Mouse (Mus musculus): ENCODE results near the gene Pnpla3. TPM values are rescaled to one million over a fixed set of nuclear protein-coding genes. Genes with fewer than 3 reads are reported as not detected.

Gene Pnpla3
- polyA plus RNA-seq, 1 experiment from 2014 or later: 0.30 TPM

DNA sequence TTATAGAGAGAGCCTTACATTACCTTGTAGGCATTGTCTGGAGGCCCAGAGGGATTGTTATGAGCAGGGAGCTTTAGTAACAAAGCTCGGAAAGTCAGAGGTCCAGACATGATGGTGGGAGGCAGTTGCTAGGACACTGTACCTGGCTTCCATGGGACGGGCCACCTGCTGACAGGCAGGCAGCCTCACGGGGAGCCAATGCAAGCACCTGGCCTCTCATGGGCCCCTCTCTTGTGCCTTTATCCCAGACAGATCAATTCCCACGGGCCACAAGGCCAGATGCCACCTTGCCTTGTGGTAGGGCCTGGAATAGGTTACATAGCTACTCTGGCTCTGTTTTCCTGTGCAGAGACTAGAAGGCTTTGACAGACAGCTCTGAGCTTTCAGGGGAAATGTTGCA is 43.9 kb downstream of the Pnpla3 start:
- no peaks in the 10 kb centered on the region for H3K9me3 ChIP-seq
- H3K27me3 ChIP-seq: no peaks in the 10 kb centered on the region
- H3K4me3 ChIP-seq: no peak overlapping the region
- H3K27ac ChIP-seq: no peak overlapping the region
- H3K9ac ChIP-seq: no peak overlapping the region
- no peak for ATAC-seq (ENCODE audit: borderline replicate concordance, extremely low read depth, low FRiP score, low TSS enrichment)
- H3K4me1 ChIP-seq: no peaks in the 10 kb centered on the region; the same call in 1 of the 2 replicates
- WGBS: 65% methylated on average over 4 of the region's 4 CpGs
- peaks cover 57% of the 10 kb centered on the region for H3K36me3 ChIP-seq
- no peak overlapping the region for H3K4me2 ChIP-seq

DNA sequence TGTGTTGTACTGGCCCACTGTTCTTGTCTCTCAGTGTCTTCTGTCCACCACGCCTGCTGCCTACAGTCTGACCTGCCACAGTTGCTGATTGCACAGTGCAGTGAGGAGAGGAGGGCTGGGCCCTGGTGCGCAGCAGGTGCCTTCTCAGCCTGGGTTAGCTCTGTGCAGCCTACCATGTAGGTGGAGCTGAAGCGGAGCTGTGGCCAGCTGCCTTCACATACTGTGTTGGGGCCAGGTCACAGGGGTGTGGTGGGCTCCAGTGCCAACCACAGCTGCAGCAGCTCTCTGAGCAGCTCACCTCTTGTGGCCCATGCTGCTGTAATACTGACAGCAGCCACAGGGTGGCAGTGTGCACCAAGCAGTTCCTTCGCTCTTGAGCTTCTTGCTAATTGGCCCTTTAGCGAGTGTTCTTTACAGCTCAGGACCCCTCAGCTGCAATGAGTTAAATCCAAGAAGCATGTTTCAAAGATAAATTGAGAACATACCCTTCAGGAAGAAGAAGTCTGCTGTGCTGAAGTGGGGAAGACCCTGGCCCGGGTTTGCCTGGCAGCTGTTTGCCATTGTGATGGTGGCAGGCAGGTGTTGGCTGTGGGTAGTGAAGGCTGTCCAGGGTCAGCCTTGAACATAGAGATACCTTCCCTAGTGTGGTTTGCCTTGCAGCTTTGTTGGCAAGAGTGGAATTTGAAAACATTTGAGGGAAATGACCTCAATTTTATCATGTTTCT is 44.6 kb downstream of the Pnpla3 start:
- 0 out of 2 replicates have a peak, but pooled peaks have one; percentile 15 for ATAC-seq (ENCODE audit: borderline replicate concordance, extremely low read depth, low FRiP score, low TSS enrichment)
- no peaks in the 10 kb centered on the region for H3K27me3 ChIP-seq
- H3K4me3 ChIP-seq: no peak overlapping the region
- H3K36me3 ChIP-seq: peaks cover 51% of the 10 kb centered on the region
- no peaks in the 10 kb centered on the region for H3K9me3 ChIP-seq
- WGBS: 47% methylated on average over 6 of the region's 6 CpGs
- H3K27ac ChIP-seq: no peak overlapping the region
- H3K4me1 ChIP-seq: no peaks in the 10 kb centered on the region; the same call in 1 of the 2 replicates
- no peak overlapping the region for H3K9ac ChIP-seq
- no peak overlapping the region for H3K4me2 ChIP-seq

DNA sequence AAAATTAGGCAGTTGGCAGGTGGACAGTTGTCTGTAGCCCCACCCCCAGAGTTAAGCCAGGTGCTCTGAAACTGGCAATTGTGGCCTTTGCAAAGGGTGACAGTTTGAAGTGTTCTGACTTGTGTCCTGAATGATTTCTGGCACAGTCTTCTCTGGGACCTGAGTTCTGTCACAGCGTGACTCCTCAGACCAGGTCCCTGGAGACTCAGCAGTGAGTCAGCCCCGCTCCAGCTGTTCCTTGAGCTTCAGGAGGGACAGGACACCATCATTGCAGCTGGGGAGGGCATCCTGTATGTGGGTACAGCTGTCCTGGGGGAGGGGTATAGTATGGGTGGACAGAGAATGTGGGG is 45.1 kb downstream of the Pnpla3 start:
- no peak overlapping the region for H3K4me2 ChIP-seq
- ATAC-seq (ENCODE audit: borderline replicate concordance, extremely low read depth, low FRiP score, low TSS enrichment): no peak
- H3K4me1 ChIP-seq: no peaks in the 10 kb centered on the region; the same call in 1 of the 2 replicates
- H3K4me3 ChIP-seq: no peak overlapping the region
- no peak overlapping the region for H3K9ac ChIP-seq
- no peaks in the 10 kb centered on the region for H3K27me3 ChIP-seq
- no peaks in the 10 kb centered on the region for H3K9me3 ChIP-seq
- 95% methylated on average over 2 of the region's 2 CpGs for WGBS
- H3K27ac ChIP-seq: no peak overlapping the region
- H3K36me3 ChIP-seq: peaks cover 45% of the 10 kb centered on the region

DNA sequence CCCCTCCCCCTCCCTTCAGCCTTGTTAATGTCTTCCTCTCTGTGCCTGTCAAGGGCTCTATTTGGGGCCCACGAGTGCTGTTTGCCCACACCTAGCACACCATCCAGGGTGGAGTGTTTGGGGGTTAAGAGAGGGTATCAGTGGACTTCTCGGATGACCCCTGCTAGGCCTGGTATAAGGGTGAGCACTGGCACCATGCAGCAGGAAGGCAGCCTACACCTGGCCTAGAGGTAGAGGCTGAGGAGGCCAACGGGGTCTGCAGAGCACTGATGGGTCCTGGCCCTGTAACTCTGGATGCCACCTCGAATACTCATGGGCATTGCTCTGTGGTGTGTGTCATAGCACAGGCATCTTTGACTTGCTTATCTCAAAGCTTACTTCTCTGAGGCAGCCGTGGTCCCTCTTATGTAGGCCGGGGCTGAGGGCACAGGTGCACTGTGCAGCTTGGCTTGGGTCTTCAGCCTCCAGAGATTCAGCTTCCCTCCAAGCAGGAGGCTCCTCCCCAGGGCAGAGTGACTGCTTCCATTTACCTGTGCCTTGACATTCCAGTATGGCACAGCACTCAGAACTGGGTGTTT is 45.6 kb downstream of the Pnpla3 start:
- ATAC-seq (ENCODE audit: borderline replicate concordance, extremely low read depth, low FRiP score, low TSS enrichment): no peak
- peaks cover 42% of the 10 kb centered on the region for H3K36me3 ChIP-seq
- H3K27ac ChIP-seq: no peak overlapping the region
- 89% methylated on average over 6 of the region's 6 CpGs for WGBS
- no peaks in the 10 kb centered on the region for H3K27me3 ChIP-seq
- no peak overlapping the region for H3K4me2 ChIP-seq
- no peak overlapping the region for H3K9ac ChIP-seq
- no peaks in the 10 kb centered on the region for H3K9me3 ChIP-seq
- peaks cover 4% of the 10 kb centered on the region; the same call in 1 of the 2 replicates for H3K4me1 ChIP-seq
- no peak overlapping the region for H3K4me3 ChIP-seq

DNA sequence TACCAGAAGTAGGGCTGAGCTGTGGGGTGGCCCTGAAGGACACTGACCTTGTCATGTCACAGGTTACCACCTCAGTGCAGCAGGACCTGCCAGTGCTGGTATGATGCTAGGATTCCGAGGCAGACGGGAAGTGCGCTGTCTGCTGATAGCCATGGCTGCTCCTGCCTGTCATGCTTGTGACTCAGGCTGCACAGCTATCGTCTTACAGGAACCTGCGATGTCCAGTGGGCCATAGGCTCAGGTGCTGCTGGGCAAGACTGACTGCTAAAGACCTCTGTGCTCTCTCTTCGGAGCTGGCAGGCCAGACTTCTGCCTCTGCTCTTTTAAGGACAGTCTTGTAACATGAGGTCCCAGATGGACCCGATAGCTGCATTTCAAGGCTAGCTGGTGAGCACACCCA is 46.8 kb downstream of the Pnpla3 start:
- ATAC-seq (ENCODE audit: borderline replicate concordance, extremely low read depth, low FRiP score, low TSS enrichment): no peak
- H3K36me3 ChIP-seq: peaks cover 34% of the 10 kb centered on the region

DNA sequence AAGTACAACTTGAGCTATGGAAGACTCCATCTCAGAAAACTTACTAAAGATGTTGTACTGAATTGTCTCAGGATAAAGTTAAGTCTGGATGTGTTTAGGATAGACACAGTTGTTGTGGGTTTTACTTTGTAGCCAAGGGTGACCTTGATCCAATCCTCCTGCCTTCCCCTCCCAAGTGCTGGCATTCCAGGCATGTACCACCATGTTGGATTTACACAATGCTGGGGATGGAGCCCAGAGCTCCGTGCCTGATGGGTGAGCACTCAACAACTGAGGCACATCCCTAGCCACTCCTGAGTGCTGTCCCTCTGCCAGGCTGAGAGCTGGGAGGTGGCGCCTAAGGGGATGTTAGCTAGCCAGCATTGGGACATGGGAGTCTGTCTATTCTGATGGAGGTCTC is 47.6 kb downstream of the Pnpla3 start:
- Histone ChIP-seq H3K4me2 (no peak overlapping the region), H3K27ac (no peak overlapping the region), H3K4me1 (peaks cover 14% of the 10 kb centered on the region), H3K9ac (no peak overlapping the region), H3K36me3 (peaks cover 26% of the 10 kb centered on the region), H3K27me3 (no peaks in the 10 kb centered on the region), H3K9me3 (no peaks in the 10 kb centered on the region), H3K4me3 (no peak overlapping the region)
- no peak for ATAC-seq (ENCODE audit: borderline replicate concordance, extremely low read depth, low FRiP score, low TSS enrichment)
- WGBS: 59% methylated on average over 2 of the region's 2 CpGs

More for the DNA sequence above, 46.8 kb downstream of the Pnpla3 start:
- H3K27ac ChIP-seq: no peak overlapping the region
- no peaks in the 10 kb centered on the region for H3K27me3 ChIP-seq
- peaks cover 14% of the 10 kb centered on the region for H3K4me1 ChIP-seq
- no peak overlapping the region for H3K4me2 ChIP-seq
- WGBS: 84% methylated on average over 7 of the region's 7 CpGs
- no peak overlapping the region for H3K9ac ChIP-seq
- no peak overlapping the region for H3K4me3 ChIP-seq
- H3K9me3 ChIP-seq: no peaks in the 10 kb centered on the region

DNA sequence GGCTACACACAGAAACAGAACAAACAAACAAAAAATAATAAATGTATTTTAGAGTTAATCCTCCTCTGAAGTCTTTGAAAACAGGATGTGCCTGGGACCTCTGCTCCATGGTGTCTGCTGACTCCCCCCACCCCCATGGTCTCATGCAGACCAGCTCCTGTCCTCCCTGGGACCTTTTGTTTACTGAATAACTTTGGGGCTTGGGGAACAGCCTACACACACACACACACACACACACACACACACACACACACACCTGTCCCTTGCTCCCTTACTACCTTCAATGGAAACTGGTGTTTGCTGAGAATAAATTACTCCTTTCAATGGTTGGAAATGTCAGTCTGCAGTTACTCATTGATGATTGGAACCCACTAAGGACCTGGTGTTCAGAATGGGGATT is 48.4 kb downstream of the Pnpla3 start:
- H3K4me2 ChIP-seq: no peak overlapping the region
- no peaks in the 10 kb centered on the region for H3K9me3 ChIP-seq
- no peak overlapping the region for H3K4me3 ChIP-seq
- peaks cover 14% of the 10 kb centered on the region for H3K4me1 ChIP-seq
- peaks cover 19% of the 10 kb centered on the region for H3K36me3 ChIP-seq
- no peak overlapping the region for H3K27ac ChIP-seq
- no peaks in the 10 kb centered on the region for H3K27me3 ChIP-seq
- no peak overlapping the region for H3K9ac ChIP-seq
- ATAC-seq (ENCODE audit: borderline replicate concordance, extremely low read depth, low FRiP score, low TSS enrichment): no peak

DNA sequence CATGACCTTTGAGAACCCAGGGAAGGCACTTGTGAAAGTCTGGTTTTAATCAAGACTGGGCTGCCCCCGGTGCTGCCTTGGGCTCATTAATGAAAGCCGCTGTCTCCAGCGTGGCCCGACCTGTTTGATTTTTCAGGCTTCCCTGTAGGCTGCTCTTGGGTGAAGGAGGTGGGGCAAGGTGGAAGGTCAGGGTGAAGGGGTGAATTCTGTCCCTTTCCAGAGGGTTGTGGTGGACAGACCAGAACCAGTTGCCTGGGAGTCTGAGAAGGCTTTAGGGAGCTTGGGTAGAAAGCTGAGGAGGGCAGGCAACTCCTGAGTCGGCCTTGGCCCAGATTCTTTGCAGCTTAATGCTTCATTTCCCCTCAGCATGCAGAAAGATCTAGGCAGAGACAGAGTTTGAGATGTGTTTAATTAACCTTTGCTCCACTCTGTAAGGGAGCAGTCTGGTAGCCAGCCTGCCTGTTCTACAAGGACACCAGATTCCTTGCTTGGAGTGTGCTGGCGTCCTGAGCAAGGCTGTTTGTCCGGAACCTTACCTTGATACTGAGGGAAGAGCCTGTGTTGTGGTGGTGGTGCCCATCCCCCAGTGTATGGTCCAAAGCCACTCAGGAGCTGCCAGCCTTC is 48.9 kb downstream of the Pnpla3 start:
- Histone ChIP-seq H3K27me3 (no peaks in the 10 kb centered on the region), H3K36me3 (peaks cover 16% of the 10 kb centered on the region), H3K4me1 (peaks cover 14% of the 10 kb centered on the region), H3K4me2 (no peak overlapping the region), H3K27ac (no peak overlapping the region), H3K4me3 (no peak overlapping the region), H3K9ac (no peak overlapping the region), H3K9me3 (no peaks in the 10 kb centered on the region)
- no peak for ATAC-seq (ENCODE audit: borderline replicate concordance, extremely low read depth, low FRiP score, low TSS enrichment)
- 27% methylated on average over 7 of the region's 7 CpGs for WGBS

DNA sequence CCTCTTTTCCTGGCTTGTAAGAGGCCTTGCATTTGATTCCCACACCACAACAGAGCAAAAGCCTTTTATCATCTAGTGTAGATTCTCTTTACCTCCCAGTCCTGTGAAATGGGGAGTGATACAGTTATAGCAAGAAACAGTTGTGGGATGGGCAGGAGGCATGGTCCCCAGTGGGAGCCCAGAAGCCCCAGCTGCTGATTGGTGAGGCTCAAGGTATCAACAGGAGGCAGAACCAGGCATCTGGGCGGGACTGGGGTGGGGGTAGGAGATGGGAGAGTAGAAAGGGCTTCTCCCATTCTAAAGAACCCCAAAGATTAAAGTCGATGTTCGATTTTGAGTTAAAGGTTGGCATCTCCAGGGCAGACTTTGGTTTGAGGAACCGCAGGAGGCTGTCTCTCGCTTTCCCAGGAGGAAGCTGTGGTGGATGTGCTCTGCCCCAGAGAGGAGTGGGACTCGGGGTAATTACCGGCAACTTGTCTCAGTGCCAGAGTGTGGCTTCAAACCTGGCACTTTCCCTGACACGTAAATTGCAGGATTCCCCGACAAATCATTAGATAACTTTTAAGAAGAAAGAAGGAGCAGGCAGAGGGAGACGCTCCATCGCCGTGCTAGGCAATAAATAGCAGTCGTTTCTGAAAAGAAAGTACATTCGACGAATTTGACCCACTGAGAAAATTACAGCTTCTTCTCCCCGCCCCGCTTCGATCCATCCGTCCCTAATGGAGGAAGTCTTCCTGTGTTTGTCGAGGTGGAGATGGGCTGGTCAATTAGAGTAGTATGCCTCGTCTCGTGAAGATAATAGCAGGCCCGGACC is 50.5 kb downstream of the Pnpla3 start:
- 27% methylated on average over 23 of the region's 23 CpGs for WGBS
- Histone ChIP-seq H3K27ac (0 out of 2 replicates have a peak overlapping the region, but pooled peaks have one; percentile 46), H3K36me3 (peaks cover 16% of the 10 kb centered on the region), H3K4me2 (0 out of 2 replicates have a peak overlapping the region, but pooled peaks have one; percentile 11), H3K4me1 (peaks cover 14% of the 10 kb centered on the region), H3K9me3 (no peaks in the 10 kb centered on the region), H3K27me3 (no peaks in the 10 kb centered on the region), H3K4me3 (no peak overlapping the region), H3K9ac (no peak overlapping the region)
- ATAC-seq (ENCODE audit: borderline replicate concordance, extremely low read depth, low FRiP score, low TSS enrichment): no peak

DNA sequence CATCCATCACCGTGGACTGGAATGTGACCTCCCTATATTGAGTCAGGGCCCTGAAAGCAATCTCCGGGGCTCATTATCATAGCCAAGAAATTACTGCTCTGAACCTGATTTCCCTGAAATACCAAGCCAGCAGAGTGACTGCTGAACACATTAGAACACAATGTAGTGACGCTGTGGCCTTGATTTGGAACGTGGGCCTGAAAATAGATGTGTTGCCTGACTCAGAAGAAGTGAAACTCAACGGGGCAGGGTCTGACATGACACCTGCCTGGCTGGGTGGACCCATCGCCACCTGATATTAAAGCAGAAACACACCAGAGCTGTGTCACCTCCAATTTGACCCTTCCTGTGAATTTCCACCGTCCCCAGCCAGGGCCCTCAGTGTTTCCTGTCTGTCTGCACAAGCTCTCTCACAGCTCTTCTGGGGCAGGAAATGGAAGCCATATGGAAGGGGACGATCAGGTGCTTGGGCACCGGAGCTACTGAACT is 51.2 kb downstream of the Pnpla3 start:
- H3K27me3 ChIP-seq: no peaks in the 10 kb centered on the region
- ATAC-seq (ENCODE audit: borderline replicate concordance, extremely low read depth, low FRiP score, low TSS enrichment): no peak
- peak overlapping the region; percentile 46 for H3K27ac ChIP-seq
- H3K9ac ChIP-seq: no peak overlapping the region
- H3K4me1 ChIP-seq: peaks cover 14% of the 10 kb centered on the region
- WGBS: 11% methylated on average over 9 of the region's 9 CpGs
- 0 out of 2 replicates have a peak overlapping the region, but pooled peaks have one; percentile 11 for H3K4me2 ChIP-seq
- no peak overlapping the region for H3K4me3 ChIP-seq
- H3K9me3 ChIP-seq: no peaks in the 10 kb centered on the region
- peaks cover 12% of the 10 kb centered on the region for H3K36me3 ChIP-seq

DNA sequence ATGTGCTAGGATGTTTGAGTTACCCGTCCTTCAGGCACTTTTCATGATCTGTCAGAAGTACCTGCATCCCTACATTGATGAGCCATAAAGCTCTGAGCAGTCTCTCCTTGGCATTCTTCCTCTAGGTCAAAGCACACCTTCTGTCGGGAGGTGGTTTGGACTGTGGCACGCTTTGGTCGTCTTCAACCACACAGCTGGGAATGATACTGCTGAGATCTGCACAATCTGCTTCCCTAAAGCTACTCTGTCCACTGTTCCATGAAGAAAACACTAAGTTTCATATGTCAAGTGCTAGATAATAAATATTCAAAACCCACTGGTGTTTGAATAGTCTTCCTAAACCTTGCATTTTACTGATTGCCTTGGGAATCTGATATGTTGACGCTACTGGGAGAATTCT is 53.9 kb downstream of the Pnpla3 start:
- H3K4me3 ChIP-seq: no peak overlapping the region
- ATAC-seq (ENCODE audit: borderline replicate concordance, extremely low read depth, low FRiP score, low TSS enrichment): no peak
- no peak overlapping the region for H3K4me2 ChIP-seq
- H3K4me1 ChIP-seq: peaks cover 14% of the 10 kb centered on the region
- WGBS: 68% methylated on average over 5 of the region's 5 CpGs
- H3K9me3 ChIP-seq: no peaks in the 10 kb centered on the region
- H3K27ac ChIP-seq: no peak overlapping the region
- no peak overlapping the region for H3K9ac ChIP-seq
- 0 out of 2 replicates have a peak, but pooled peaks cover 6% of the 10 kb centered on the region for H3K27me3 ChIP-seq
- H3K36me3 ChIP-seq: no peaks in the 10 kb centered on the region

All from lung, embryonic 15.5 days (tissue).